Mouse (Mus musculus) cortical plate, adult 2 months (tissue): ENCODE measurements around the gene Tuba4a.

Experiments
- CTCF ChIP-seq: fragments of 200-500 bp; IDR thresholded peaks from 2 replicates; pipeline ENCODE4 v1.5.1; 2011; ENCODE audit warnings: mild to moderate bottlenecking, control low read depth, low read length; ENCODE audit not compliant: insufficient read depth; ENCODE audit errors: extremely low read depth
- POLR2A ChIP-seq: fragments of 200-500 bp; IDR thresholded peaks from 2 replicates; pipeline ENCODE4 v1.6.1; 2011; ENCODE audit warnings: mild to moderate bottlenecking, low read length, control low read depth; ENCODE audit not compliant: insufficient read depth; ENCODE audit errors: extremely low read depth

DNA sequence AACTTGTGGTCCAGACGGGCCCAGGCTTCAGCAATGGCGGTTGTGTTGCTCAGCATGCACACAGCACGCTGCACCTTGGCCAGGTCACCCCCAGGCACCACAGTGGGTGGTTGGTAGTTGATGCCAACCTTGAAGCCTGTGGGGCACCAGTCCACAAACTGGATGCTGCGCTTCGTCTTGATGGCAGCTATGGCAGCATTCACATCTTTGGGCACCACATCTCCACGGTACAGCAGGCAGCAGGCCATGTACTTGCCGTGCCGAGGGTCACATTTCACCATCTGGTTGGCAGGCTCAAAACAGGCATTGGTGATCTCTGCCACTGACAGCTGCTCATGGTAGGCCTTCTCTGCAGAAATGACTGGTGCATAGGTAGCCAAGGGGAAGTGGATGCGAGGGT is 3.9 kb downstream of the Tuba4a start:
- TF ChIP-seq CTCF: no peak
- no peak for TF ChIP-seq POLR2A
